Mouse (Mus musculus) lung, postnatal 0 days (tissue): ENCODE data around the gene Gpr1.

Experiments
- CTCF ChIP-seq: IDR thresholded peaks from 2 replicates; pipeline ENCODE4 v1.5.1; 2016; ENCODE audit warnings: antibody characterized with exemption, mild to moderate bottlenecking
- EP300 ChIP-seq: IDR thresholded peaks from 2 replicates; pipeline ENCODE4 v1.6.1; 2016; ENCODE audit warnings: antibody characterized with exemption, mild to moderate bottlenecking, control low read depth

- TF ChIP-seq CTCF, result no peak
- peak; percentile 42; the same call in 1 of the 2 replicates for TF ChIP-seq EP300
Observed at GRCm38 (mm10) chr1:63214631-63215030, 288 bp upstream of the Gpr1 start.
